In genomic region chr17:6765886-6766285, GRCm38 (mm10) we compare ENCODE assay signal across 14 mouse cellular contexts. TPM values are rescaled to one million over a fixed set of nuclear protein-coding genes. Genes with fewer than 3 reads are reported as not detected.
DNase-seq lines count a peak whose midpoint lies in the region; ATAC-seq and TF ChIP-seq lines count a peak whose summit lies in the region.
"Had no signal": no experiment of that assay in that cellular context is flagged by ENCODE, and none has a peak within 500 bp of the region (broad histone marks: within the 10 kb centered on the region; RNA-seq: fewer than 3 reads in every experiment).

No protein-coding gene starts in this region.

- no peak for DNase-seq in heart, postnatal 4 days
- DNase-seq in kidney, postnatal 0 days (ENCODE audit: low spot score) = no peak
- DNase-seq in kidney, postnatal 4 days = no peak
- peak; percentile 81 for DNase-seq in R1 (ENCODE audit: low read depth, low spot score)
- no peak for DNase-seq in limb, embryonic 10.5 days (ENCODE audit: low spot score)
- DNase-seq in retina, postnatal 1 day = no peak
- DNase-seq: cerebellum, adult 2 months; gastrocnemius, postnatal 25 days; liver, postnatal 0 days; thymus, postnatal 36 days had no signal

- no peak overlapping the region for H3K4me2 ChIP-seq in heart, embryonic 15.5 days
- no peak overlapping the region for H3K4me2 ChIP-seq in kidney, postnatal 0 days (ENCODE audit: low read length)

- 34% methylated on average over 2 of the region's 2 CpGs for WGBS in heart, embryonic 15.5 days
- 55% methylated on average over 2 of the region's 2 CpGs for WGBS in kidney, postnatal 0 days
- 49% methylated on average over 2 of the region's 2 CpGs for WGBS in limb, embryonic 10.5 days

- H3K27ac ChIP-seq in heart, embryonic 15.5 days = peak overlapping the region; percentile 92
- H3K27ac ChIP-seq in kidney, postnatal 0 days = peak overlapping the region; percentile 32; the same call in 1 of the 2 replicates
- 0 out of 2 replicates have a peak overlapping the region, but pooled peaks have one; percentile 21 for H3K27ac ChIP-seq in limb, embryonic 10.5 days

- ATAC-seq in heart, embryonic 15.5 days (replicated peaks; ENCODE audit: insufficient number of reproducible peaks, insufficient read depth, low FRiP score, low read depth) = no peak
- ATAC-seq in kidney, postnatal 0 days (replicated peaks; ENCODE audit: low FRiP score, low read depth) = no peak
- ATAC-seq: CD4-positive, CD25-positive, alpha-beta regulatory T cell, adult 4 months; hindbrain, embryonic 16.5 days; liver, postnatal 0 days had no signal

- H3K9ac ChIP-seq in heart, embryonic 15.5 days = no peak overlapping the region
- no peak overlapping the region for H3K9ac ChIP-seq in kidney, postnatal 0 days (ENCODE audit: low read depth, low read length)
- H3K9ac ChIP-seq: liver, postnatal 0 days had no signal

- H3K4me3 ChIP-seq in heart, embryonic 15.5 days = no peak overlapping the region
- H3K4me3 ChIP-seq in kidney, postnatal 0 days (replicated peaks; ENCODE audit: low read depth, low read length) = no peak overlapping the region
- H3K4me3 ChIP-seq in limb, embryonic 10.5 days = no peak overlapping the region
- H3K4me3 ChIP-seq: megakaryocyte, embryonic 14.5 days had no signal

- no peaks in the 10 kb centered on the region for H3K36me3 ChIP-seq in heart, embryonic 15.5 days
- no peaks in the 10 kb centered on the region for H3K36me3 ChIP-seq in kidney, postnatal 0 days (ENCODE audit: insufficient read depth, low read length)
- no peaks in the 10 kb centered on the region for H3K36me3 ChIP-seq in limb, embryonic 10.5 days

- H3K27me3 ChIP-seq in heart, embryonic 15.5 days = no peaks in the 10 kb centered on the region
- H3K27me3 ChIP-seq in kidney, postnatal 0 days (ENCODE audit: insufficient read depth, low read length) = no peaks in the 10 kb centered on the region
- no peaks in the 10 kb centered on the region for H3K27me3 ChIP-seq in limb, embryonic 10.5 days (ENCODE audit: low read depth, poor library complexity, severe bottlenecking)
- H3K27me3 ChIP-seq: megakaryocyte, embryonic 14.5 days had no signal

- TF ChIP-seq CTCF in kidney, postnatal 0 days (IDR thresholded peaks at IDR 0.05; ENCODE audit: low read depth) = no peak

- peaks cover 80% of the 10 kb centered on the region for H3K4me1 ChIP-seq in heart, embryonic 15.5 days (replicated peaks)
- peaks cover 48% of the 10 kb centered on the region for H3K4me1 ChIP-seq in kidney, postnatal 0 days (replicated peaks; ENCODE audit: insufficient read depth, low read length)
- H3K4me1 ChIP-seq in limb, embryonic 10.5 days = peaks cover 17% of the 10 kb centered on the region

- no peaks in the 10 kb centered on the region for H3K9me3 ChIP-seq in heart, embryonic 15.5 days (replicated peaks)
- H3K9me3 ChIP-seq in kidney, postnatal 0 days (replicated peaks; ENCODE audit: low read length) = no peaks in the 10 kb centered on the region
- H3K9me3 ChIP-seq in limb, embryonic 10.5 days (replicated peaks) = no peaks in the 10 kb centered on the region
- H3K9me3 ChIP-seq: megakaryocyte, embryonic 14.5 days had no signal

RNA-seq across cellular contexts. Expression of gene Ezr, which starts 16.7 kb away (rescaled TPM):
- polyA plus RNA-seq in heart, embryonic 15.5 days (2015; fragmentation: Nextera tagmentation; extraction: Ambion mirVana) = 109 and 136 TPM in 2 replicates
- total RNA-seq in heart, postnatal 4 days (2021) = 100 to 1,000 TPM; 103 to 104 TPM
- polyA plus RNA-seq in kidney, postnatal 0 days (2015; fragmentation: Nextera tagmentation; extraction: Ambion mirVana) = 281 and 313 TPM in 2 replicates
- 24.8 and 26.2 TPM in 2 replicates for polyA plus RNA-seq in limb, embryonic 10.5 days (2016; fragmentation: Nextera tagmentation; extraction: Ambion mirVana)

Comparison
In these comparisons a context has a peak if more than half of its experiments do, and no peak if none do; other contexts are left out.
1. H3K27ac ChIP-seq: peak in every context shown above with its lines; median percentile 92 in heart, embryonic 15.5 days; 32 in kidney, postnatal 0 days; 21 in limb, embryonic 10.5 days.